Mouse (Mus musculus): ENCODE data around the gene Tmem238. TPM values are rescaled to one million over a fixed set of nuclear protein-coding genes. Genes with fewer than 3 reads are reported as not detected.
A peak's percentile ranks its signal among the peaks of the same experiment; 100 is the strongest.

The Tmem238 gene
- polyA plus RNA-seq, 1 experiment from 2014 or later: 2.6 TPM

DNA sequence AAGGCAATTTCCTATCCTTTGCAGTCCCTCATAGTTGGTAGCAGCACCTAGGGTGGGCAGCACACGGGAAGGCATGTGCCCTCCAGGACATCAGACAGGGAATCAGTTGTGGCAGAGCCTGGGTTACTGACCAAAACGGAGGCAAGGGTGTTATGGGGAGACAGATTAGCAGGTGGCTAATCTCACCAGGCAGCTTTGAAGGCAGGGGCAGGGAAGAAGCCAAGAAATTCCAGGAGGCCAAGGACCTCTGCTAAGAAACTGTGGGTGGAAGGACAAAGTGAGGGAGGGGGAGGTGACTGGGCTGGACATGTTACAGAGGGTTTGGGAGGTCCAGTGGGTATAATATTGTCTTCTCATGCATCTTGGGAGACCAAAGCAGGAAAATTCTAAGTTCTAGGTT lies 46.1 kb downstream of the Tmem238 start:
- no peak for ATAC-seq (replicated peaks; ENCODE audit: low FRiP score)
- Histone ChIP-seq H3K9ac (ENCODE audit: low read length) (no peak overlapping the region), H3K27me3 (ENCODE audit: control insufficient read depth, insufficient read depth, low read length) (no peaks in the 10 kb centered on the region), H3K27ac (ENCODE audit: low read depth, low read length) (no peak overlapping the region), H3K4me2 (ENCODE audit: low read depth, low read length, severe bottlenecking) (no peak overlapping the region), H3K4me1 (replicated peaks; ENCODE audit: control insufficient read depth, insufficient read depth, low read length) (peaks cover 11% of the 10 kb centered on the region), H3K36me3 (ENCODE audit: control insufficient read depth, insufficient read depth, low read length) (no peaks in the 10 kb centered on the region), H3K4me3 (ENCODE audit: low read depth, low read length) (no peak overlapping the region), H3K9me3 (ENCODE audit: control insufficient read depth, low read length) (no peaks in the 10 kb centered on the region)
- WGBS: 80% methylated on average over 2 of the region's 2 CpGs
- DNase-seq (ENCODE audit: low spot score): no peak

GRCm38 (mm10) chr7:4742482-4742819 lies 47.0 kb downstream of the Tmem238 start:
- WGBS: 87% methylated on average over 6 of the region's 6 CpGs
- H3K4me1 ChIP-seq (replicated peaks; ENCODE audit: control insufficient read depth, insufficient read depth, low read length): peaks cover 11% of the 10 kb centered on the region

GRCm38 (mm10) chr7:4741672-4742481 lies 47.6 kb downstream of the Tmem238 start:
- Histone ChIP-seq H3K27ac (ENCODE audit: low read depth, low read length) (no peak overlapping the region; the same call in 1 of the 2 replicates), H3K4me1 (replicated peaks; ENCODE audit: control insufficient read depth, insufficient read depth, low read length) (peaks cover 11% of the 10 kb centered on the region), H3K36me3 (ENCODE audit: control insufficient read depth, insufficient read depth, low read length) (no peaks in the 10 kb centered on the region), H3K27me3 (ENCODE audit: control insufficient read depth, insufficient read depth, low read length) (no peaks in the 10 kb centered on the region), H3K4me2 (ENCODE audit: low read depth, low read length, severe bottlenecking) (peak overlapping the region; percentile 92; the same call in 1 of the 2 replicates), H3K9ac (ENCODE audit: low read length) (peak overlapping the region; percentile 89), H3K9me3 (ENCODE audit: control insufficient read depth, low read length) (no peaks in the 10 kb centered on the region), H3K4me3 (ENCODE audit: low read depth, low read length) (no peak overlapping the region; the same call in 1 of the 2 replicates)
- DNase-seq (ENCODE audit: low spot score): no peak
- WGBS: 77% methylated on average over 21 of the region's 21 CpGs
- no peak for ATAC-seq (replicated peaks; ENCODE audit: low FRiP score)

More at GRCm38 (mm10) chr7:4742482-4742819, 47.0 kb downstream of the Tmem238 start:
- H3K36me3 ChIP-seq (ENCODE audit: control insufficient read depth, insufficient read depth, low read length): no peaks in the 10 kb centered on the region
- H3K27ac ChIP-seq (ENCODE audit: low read depth, low read length): no peak overlapping the region
- H3K9me3 ChIP-seq (ENCODE audit: control insufficient read depth, low read length): no peaks in the 10 kb centered on the region
- no peak for ATAC-seq (replicated peaks; ENCODE audit: low FRiP score)
- DNase-seq (ENCODE audit: low spot score): no peak
- H3K9ac ChIP-seq (ENCODE audit: low read length): no peak overlapping the region
- no peaks in the 10 kb centered on the region for H3K27me3 ChIP-seq (ENCODE audit: control insufficient read depth, insufficient read depth, low read length)
- H3K4me3 ChIP-seq (ENCODE audit: low read depth, low read length): no peak overlapping the region
- no peak overlapping the region for H3K4me2 ChIP-seq (ENCODE audit: low read depth, low read length, severe bottlenecking)

DNA sequence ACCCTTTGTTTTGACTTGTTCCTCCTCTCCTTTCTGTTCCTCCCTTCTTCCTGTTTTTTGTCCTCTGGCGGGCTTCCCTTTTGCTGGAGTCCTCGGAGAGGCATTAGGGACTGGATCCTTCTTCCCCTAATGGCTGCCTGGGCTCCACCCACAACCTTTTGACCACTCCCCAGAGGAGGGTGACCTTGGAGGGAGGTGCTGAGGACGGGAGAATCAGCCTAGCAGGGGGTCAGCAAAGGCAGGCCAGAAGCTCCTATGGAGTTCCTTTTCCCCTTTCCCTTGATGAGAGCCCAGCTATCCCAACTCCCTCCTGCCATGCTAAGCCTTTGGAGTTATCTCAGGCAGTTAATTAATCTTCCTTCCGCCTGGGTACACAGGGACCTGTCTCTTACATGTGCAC lies 48.3 kb downstream of the Tmem238 start:
- WGBS: 1% methylated on average over 4 of the region's 4 CpGs
- peak overlapping the region; percentile 76 for H3K4me3 ChIP-seq (ENCODE audit: low read depth, low read length)
- H3K36me3 ChIP-seq (ENCODE audit: control insufficient read depth, insufficient read depth, low read length): no peaks in the 10 kb centered on the region
- ATAC-seq (replicated peaks; ENCODE audit: low FRiP score) (no peak), DNase-seq (ENCODE audit: low spot score) (peak; percentile 73)
- peak overlapping the region; percentile 86 for H3K27ac ChIP-seq (ENCODE audit: low read depth, low read length)
- peaks cover 11% of the 10 kb centered on the region for H3K4me1 ChIP-seq (replicated peaks; ENCODE audit: control insufficient read depth, insufficient read depth, low read length)
- H3K4me2 ChIP-seq (ENCODE audit: low read depth, low read length, severe bottlenecking): peak overlapping the region; percentile 92
- H3K27me3 ChIP-seq (ENCODE audit: control insufficient read depth, insufficient read depth, low read length): no peaks in the 10 kb centered on the region
- H3K9me3 ChIP-seq (ENCODE audit: control insufficient read depth, low read length): no peaks in the 10 kb centered on the region
- H3K9ac ChIP-seq (ENCODE audit: low read length): peak overlapping the region; percentile 89

GRCm38 (mm10) chr7:4740309-4740727 lies 49.1 kb downstream of the Tmem238 start:
- no peaks in the 10 kb centered on the region for H3K9me3 ChIP-seq (ENCODE audit: control insufficient read depth, low read length)
- H3K4me2 ChIP-seq (ENCODE audit: low read depth, low read length, severe bottlenecking): peak overlapping the region; percentile 92
- H3K27ac ChIP-seq (ENCODE audit: low read depth, low read length): peak overlapping the region; percentile 86
- peak overlapping the region; percentile 89 for H3K9ac ChIP-seq (ENCODE audit: low read length)
- no peaks in the 10 kb centered on the region for H3K27me3 ChIP-seq (ENCODE audit: control insufficient read depth, insufficient read depth, low read length)
- under 1% methylated on average over 14 of the region's 14 CpGs for WGBS
- DNase-seq (ENCODE audit: low spot score) (no peak), ATAC-seq (replicated peaks; ENCODE audit: low FRiP score) (no peak; the same call in none of the 2 replicates)
- peak overlapping the region; percentile 76 for H3K4me3 ChIP-seq (ENCODE audit: low read depth, low read length)
- no peaks in the 10 kb centered on the region for H3K36me3 ChIP-seq (ENCODE audit: control insufficient read depth, insufficient read depth, low read length)
- H3K4me1 ChIP-seq (replicated peaks; ENCODE audit: control insufficient read depth, insufficient read depth, low read length): peaks cover 11% of the 10 kb centered on the region

- no peaks in the 10 kb centered on the region for H3K9me3 ChIP-seq (ENCODE audit: control insufficient read depth, low read length)
- under 1% methylated on average over 44 of the region's 44 CpGs for WGBS
- peak within 1 kb of the TSS; percentile 86 for H3K27ac ChIP-seq (ENCODE audit: low read depth, low read length)
- DNase-seq (ENCODE audit: low spot score) (peak; percentile 95), ATAC-seq (replicated peaks; ENCODE audit: low FRiP score) (peak; percentile 97)
- no peaks in the 10 kb centered on the region for H3K27me3 ChIP-seq (ENCODE audit: control insufficient read depth, insufficient read depth, low read length)
- H3K4me2 ChIP-seq (ENCODE audit: low read depth, low read length, severe bottlenecking): peak within 1 kb of the TSS; percentile 92
- no peaks in the 10 kb centered on the region for H3K36me3 ChIP-seq (ENCODE audit: control insufficient read depth, insufficient read depth, low read length)
- H3K4me1 ChIP-seq (replicated peaks; ENCODE audit: control insufficient read depth, insufficient read depth, low read length): peaks cover 11% of the 10 kb centered on the region
- peak within 1 kb of the TSS; percentile 76 for H3K4me3 ChIP-seq (ENCODE audit: low read depth, low read length)
- peak within 1 kb of the TSS; percentile 89 for H3K9ac ChIP-seq (ENCODE audit: low read length)
Measured at GRCm38 (mm10) chr7:4739544-4740275, 49.7 kb downstream of the Tmem238 start, which contains the start of gene Kmt5c. Gene Kmt5c, plus strand, starts transcription at chr7:4740115.

GRCm38 (mm10) chr7:4739041-4739543 lies 50.4 kb downstream of the Tmem238 start:
- WGBS: 43% methylated on average over 10 of the region's 10 CpGs
- H3K27ac ChIP-seq (ENCODE audit: low read depth, low read length): peak overlapping the region; percentile 85
- H3K4me2 ChIP-seq (ENCODE audit: low read depth, low read length, severe bottlenecking): peak overlapping the region; percentile 56
- ATAC-seq (replicated peaks; ENCODE audit: low FRiP score): no peak
- DNase-seq (ENCODE audit: low spot score): no peak
- H3K27me3 ChIP-seq (ENCODE audit: control insufficient read depth, insufficient read depth, low read length): no peaks in the 10 kb centered on the region
- peak overlapping the region; percentile 27 for H3K4me3 ChIP-seq (ENCODE audit: low read depth, low read length)
- H3K9me3 ChIP-seq (ENCODE audit: control insufficient read depth, low read length): no peaks in the 10 kb centered on the region
- H3K9ac ChIP-seq (ENCODE audit: low read length): peak overlapping the region; percentile 12; the same call in 1 of the 2 replicates
- peaks cover 11% of the 10 kb centered on the region for H3K4me1 ChIP-seq (replicated peaks; ENCODE audit: control insufficient read depth, insufficient read depth, low read length)
- no peaks in the 10 kb centered on the region for H3K36me3 ChIP-seq (ENCODE audit: control insufficient read depth, insufficient read depth, low read length)

Measured in forebrain, embryonic 11.5 days (tissue).